Mouse (Mus musculus) midbrain, embryonic 12.5 days (tissue): ENCODE data around the gene 1110065P20Rik. TPM values are rescaled to one million over a fixed set of nuclear protein-coding genes. Genes with fewer than 3 reads are reported as not detected.

ENCODE experiments used
- ATAC-seq: fragments of 200-750 bp; cut with Nextera tagmentation; 2 replicates; pipeline ENCODE4 v1.8.0; 2017; ENCODE audit warnings: low read depth, moderate TSS enrichment, moderate library complexity; ENCODE audit not compliant: low FRiP score
- H3K27ac ChIP-seq: fragments of 300-500 bp; sonication (generic); replicated peaks from 2 replicates; pipeline ENCODE4 v1.5.1; 2016; ENCODE audit warnings: mild to moderate bottlenecking
- H3K27me3 ChIP-seq: fragments of 300-500 bp; sonication (generic); 2 replicates; pipeline ENCODE4 v1.6.1; 2016; ENCODE audit warnings: mild to moderate bottlenecking
- H3K36me3 ChIP-seq: fragments of 300-500 bp; sonication (generic); 2 replicates; pipeline ENCODE4 v1.6.1; 2016
- H3K4me1 ChIP-seq: fragments of 300-500 bp; sonication (generic); 2 replicates; pipeline ENCODE4 v1.6.1; 2016
- H3K4me2 ChIP-seq: fragments of 300-500 bp; sonication (generic); replicated peaks from 2 replicates; pipeline ENCODE4 v1.6.1; 2016; ENCODE audit warnings: mild to moderate bottlenecking, moderate library complexity
- H3K4me3 ChIP-seq: fragments of 300-500 bp; sonication (generic); 2 replicates; pipeline ENCODE4 v1.5.1; 2016; ENCODE audit warnings: mild to moderate bottlenecking
- H3K9ac ChIP-seq: fragments of 300-500 bp; sonication (generic); replicated peaks from 2 replicates; pipeline ENCODE4 v1.6.1; 2016; ENCODE audit warnings: mild to moderate bottlenecking, moderate library complexity
- H3K9me3 ChIP-seq: fragments of 300-500 bp; sonication (generic); 2 replicates; pipeline ENCODE4 v1.6.1; 2016; ENCODE audit warnings: mild to moderate bottlenecking
- WGBS: fragments of 180-500 bp; shearing (Covaris S2); methylation state at CpG from one replicate; pipeline ENCODE4 v1.1.7; 2016; 5-methylcytosine and 5-hydroxymethylcytosine counted together
- polyA plus RNA-seq: library from polyadenylated mRNA; unstranded; fragments of >200 nt; fragmentation: Nextera tagmentation; extraction: Ambion mirVana; gene quantifications from 2 replicates; pipeline ENCODE4 v1.2.1, GENCODE M21; 2016

Gene 1110065P20Rik
- polyA plus RNA-seq, 1 experiment from 2014 or later, result 69.1 TPM

- no peak overlapping the region for H3K4me2 ChIP-seq
- no peak for ATAC-seq
- no peak overlapping the region for H3K9ac ChIP-seq
- no peak overlapping the region for H3K27ac ChIP-seq
- H3K9me3 ChIP-seq, result no peaks in the 10 kb centered on the region
- H3K36me3 ChIP-seq, result no peaks in the 10 kb centered on the region
- 95% methylated on average over 1 of the region's 1 CpGs for WGBS
- H3K27me3 ChIP-seq, result no peaks in the 10 kb centered on the region
- no peaks in the 10 kb centered on the region for H3K4me1 ChIP-seq
- no peak overlapping the region for H3K4me3 ChIP-seq
Measured at GRCm38 (mm10) chr4:124872719-124873118, 21.7 kb upstream of the 1110065P20Rik start.

- 1% methylated on average over 60 of the region's 77 CpGs for WGBS
- H3K9me3 ChIP-seq, result no peaks in the 10 kb centered on the region
Measured at GRCm38 (mm10) chr4:124861283-124862188, 10.5 kb upstream of the 1110065P20Rik start, which contains the start of gene Maneal. Maneal (minus strand) TSS chr4:124862171.

DNA sequence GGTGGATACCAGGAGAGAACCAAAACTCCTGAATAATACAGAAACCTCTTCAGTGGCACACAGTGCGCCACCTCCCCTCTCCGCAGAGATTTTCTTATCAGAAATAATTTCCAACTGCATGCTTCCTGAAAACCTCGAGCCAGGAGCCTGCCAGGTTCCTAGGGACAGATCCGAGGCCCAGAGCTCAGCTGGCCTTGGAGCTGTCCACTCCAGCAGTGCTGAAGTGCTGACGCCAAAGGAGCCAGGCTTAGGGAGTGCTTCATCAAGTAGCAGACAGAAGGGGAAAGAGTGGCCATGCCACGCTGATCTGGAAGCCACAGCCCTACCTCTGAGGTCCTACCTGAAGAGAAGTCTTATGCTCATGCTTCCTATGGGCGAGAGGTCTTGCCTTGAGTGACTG, 9.4 kb upstream of the 1110065P20Rik start:
- H3K9me3 ChIP-seq, result no peaks in the 10 kb centered on the region
- 16% methylated on average over 7 of the region's 7 CpGs for WGBS
- H3K4me1 ChIP-seq, result peaks cover 19% of the 10 kb centered on the region
- no peak for ATAC-seq
- H3K4me3 ChIP-seq, result 0 out of 2 replicates have a peak overlapping the region, but pooled peaks have one; percentile 76
- H3K36me3 ChIP-seq, result peaks cover 38% of the 10 kb centered on the region
- no peak overlapping the region; the same call in 1 of the 2 replicates for H3K9ac ChIP-seq
- peak overlapping the region; percentile 75 for H3K4me2 ChIP-seq
- no peak overlapping the region for H3K27ac ChIP-seq
- H3K27me3 ChIP-seq, result peaks cover 7% of the 10 kb centered on the region; the same call in 1 of the 2 replicates

More at GRCm38 (mm10) chr4:124861283-124862188, 10.5 kb upstream of the 1110065P20Rik start, which contains the start of gene Maneal:
- H3K9ac ChIP-seq, result peak within 1 kb of the TSS; percentile 79
- peaks cover 27% of the 10 kb centered on the region for H3K36me3 ChIP-seq
- peaks cover 19% of the 10 kb centered on the region for H3K4me1 ChIP-seq
- H3K4me3 ChIP-seq, result peak within 1 kb of the TSS; percentile 76
- peak; percentile 55 for ATAC-seq
- H3K27ac ChIP-seq, result peak within 1 kb of the TSS; percentile 74
- peak within 1 kb of the TSS; percentile 75 for H3K4me2 ChIP-seq
- H3K27me3 ChIP-seq, result peaks cover 7% of the 10 kb centered on the region; the same call in 1 of the 2 replicates

GRCm38 (mm10) chr4:124858370-124858769, 7.4 kb upstream of the 1110065P20Rik start:
- Histone ChIP-seq H3K27ac (no peak overlapping the region), H3K27me3 (peaks cover 7% of the 10 kb centered on the region; the same call in 1 of the 2 replicates), H3K4me3 (no peak overlapping the region), H3K9ac (no peak overlapping the region), H3K36me3 (peaks cover 57% of the 10 kb centered on the region), H3K4me1 (peaks cover 19% of the 10 kb centered on the region), H3K9me3 (no peaks in the 10 kb centered on the region), H3K4me2 (no peak overlapping the region)
- WGBS, result 82% methylated on average over 5 of the region's 5 CpGs
- ATAC-seq, result no peak

DNA sequence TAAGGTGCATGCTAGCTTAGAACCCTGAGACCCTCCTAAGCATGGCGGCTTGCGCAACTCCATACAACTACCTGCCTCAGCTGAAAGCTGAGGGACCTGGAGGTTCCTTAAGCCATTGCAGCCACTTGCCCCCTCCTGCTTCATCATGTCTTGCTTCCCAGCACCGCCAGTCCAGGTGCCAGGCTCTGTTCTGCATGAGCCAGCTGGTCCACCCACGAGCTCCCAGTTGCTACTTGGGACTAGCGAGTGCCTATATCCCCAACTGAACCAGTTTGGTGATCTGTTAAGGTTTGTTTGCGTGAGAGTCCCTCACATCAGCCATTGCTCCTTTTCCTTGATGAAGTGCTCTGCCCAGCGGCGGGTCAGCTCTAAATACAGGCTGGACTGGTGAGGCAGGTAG, 5.3 kb upstream of the 1110065P20Rik start:
- Histone ChIP-seq H3K4me3 (no peak overlapping the region), H3K9me3 (no peaks in the 10 kb centered on the region), H3K9ac (no peak overlapping the region), H3K36me3 (peaks cover 59% of the 10 kb centered on the region), H3K4me2 (no peak overlapping the region), H3K27ac (no peak overlapping the region), H3K4me1 (peaks cover 22% of the 10 kb centered on the region), H3K27me3 (no peaks in the 10 kb centered on the region)
- no peak for ATAC-seq
- 95% methylated on average over 8 of the region's 8 CpGs for WGBS

DNA sequence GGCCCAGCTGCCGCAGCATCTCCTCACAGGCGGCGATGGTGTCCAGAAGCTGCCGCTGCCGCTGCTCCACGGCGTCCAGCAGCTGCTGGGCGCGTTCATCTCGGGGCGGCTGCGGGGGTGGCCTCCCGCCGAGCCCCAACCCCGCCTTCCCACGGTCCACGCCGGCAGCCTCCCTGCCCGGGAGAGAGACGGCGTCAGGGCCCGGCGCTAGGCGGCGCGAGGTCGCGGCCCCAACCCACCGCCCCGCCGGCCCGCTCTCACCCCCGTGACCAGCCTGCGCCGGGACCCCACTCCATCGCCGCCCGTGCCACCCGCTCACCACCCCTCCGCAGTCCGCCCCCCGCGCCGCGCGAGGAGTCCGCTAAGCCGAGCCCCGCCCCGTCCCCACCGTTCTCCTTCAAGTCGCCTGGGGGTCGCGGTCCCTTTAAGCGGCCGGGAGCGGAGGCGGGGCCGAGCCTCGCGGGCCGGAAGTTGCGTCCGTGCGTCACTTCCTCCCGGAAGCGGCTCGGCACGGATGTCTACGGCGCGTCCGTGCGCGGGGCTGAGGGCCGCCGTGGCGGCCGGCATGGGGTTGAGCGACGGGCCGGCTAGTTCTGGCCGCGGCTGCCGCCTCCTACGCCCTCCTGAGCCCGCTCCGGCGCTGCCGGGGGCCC, 609 bp downstream of the 1110065P20Rik start, which contains the start of gene Yrdc:
Gene Yrdc (plus strand): TSS at position 419 of the 653 bp plus-strand sequence.
- under 1% methylated on average over 86 of the region's 90 CpGs for WGBS
- no peaks in the 10 kb centered on the region for H3K9me3 ChIP-seq
- H3K4me3 ChIP-seq, result peak within 1 kb of the TSS; percentile 100
- peak within 1 kb of the TSS; percentile 96 for H3K27ac ChIP-seq
- peak within 1 kb of the TSS; percentile 92 for H3K4me2 ChIP-seq
- H3K9ac ChIP-seq, result peak within 1 kb of the TSS; percentile 87
- H3K36me3 ChIP-seq, result peaks cover 20% of the 10 kb centered on the region
- H3K27me3 ChIP-seq, result no peaks in the 10 kb centered on the region
- peak; percentile 93 for ATAC-seq
- peaks cover 27% of the 10 kb centered on the region for H3K4me1 ChIP-seq

DNA sequence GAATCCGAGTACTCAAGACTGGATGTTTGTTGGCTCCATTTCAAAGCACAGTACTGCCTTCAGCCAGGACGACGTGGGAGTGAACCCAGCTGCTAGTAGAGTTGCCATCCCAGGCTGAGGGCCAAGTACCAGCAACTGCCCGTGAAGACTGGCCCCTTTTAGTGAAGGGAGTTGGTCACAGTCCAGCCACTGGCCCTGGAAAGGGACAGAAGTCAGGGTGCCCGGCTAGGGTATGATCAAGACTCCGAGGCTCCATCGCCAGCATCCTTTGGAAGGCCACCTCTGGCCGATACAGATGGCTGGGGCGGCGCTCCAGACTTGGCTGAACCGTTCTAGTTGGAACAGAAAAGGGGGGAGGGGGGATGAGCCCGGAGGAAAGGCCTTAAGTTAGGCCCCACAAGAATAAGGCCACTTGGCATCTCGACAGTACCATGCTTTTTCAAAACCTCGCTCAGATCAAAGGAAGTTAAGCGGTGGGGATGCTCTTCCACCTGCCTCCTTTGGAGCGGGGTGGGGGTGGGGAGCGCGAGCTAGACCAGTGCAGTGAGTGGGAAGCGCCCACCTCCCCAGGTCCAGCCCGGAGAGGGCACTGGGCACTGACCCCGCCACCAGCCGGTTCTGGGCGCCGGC, 1.2 kb downstream of the 1110065P20Rik start:
- Histone ChIP-seq H3K4me2 (peak overlapping the region; percentile 92), H3K4me1 (peaks cover 27% of the 10 kb centered on the region), H3K27me3 (no peaks in the 10 kb centered on the region), H3K4me3 (peak overlapping the region; percentile 100), H3K27ac (peak overlapping the region; percentile 96), H3K9me3 (no peaks in the 10 kb centered on the region), H3K9ac (peak overlapping the region; percentile 87), H3K36me3 (peaks cover 22% of the 10 kb centered on the region)
- ATAC-seq, result peak; percentile 57
- 2% methylated on average over 24 of the region's 24 CpGs for WGBS

GRCm38 (mm10) chr4:124847573-124847972, 3.4 kb downstream of the 1110065P20Rik start:
- no peak overlapping the region for H3K4me2 ChIP-seq
- WGBS, result 5% methylated on average over 8 of the region's 8 CpGs
- peaks cover 27% of the 10 kb centered on the region for H3K4me1 ChIP-seq
- no peaks in the 10 kb centered on the region for H3K9me3 ChIP-seq
- no peaks in the 10 kb centered on the region for H3K27me3 ChIP-seq
- no peak overlapping the region for H3K4me3 ChIP-seq
- no peak for ATAC-seq
- peaks cover 22% of the 10 kb centered on the region for H3K36me3 ChIP-seq
- H3K9ac ChIP-seq, result no peak overlapping the region; the same call in 1 of the 2 replicates
- H3K27ac ChIP-seq, result 0 out of 2 replicates have a peak overlapping the region, but pooled peaks have one; percentile 7

DNA sequence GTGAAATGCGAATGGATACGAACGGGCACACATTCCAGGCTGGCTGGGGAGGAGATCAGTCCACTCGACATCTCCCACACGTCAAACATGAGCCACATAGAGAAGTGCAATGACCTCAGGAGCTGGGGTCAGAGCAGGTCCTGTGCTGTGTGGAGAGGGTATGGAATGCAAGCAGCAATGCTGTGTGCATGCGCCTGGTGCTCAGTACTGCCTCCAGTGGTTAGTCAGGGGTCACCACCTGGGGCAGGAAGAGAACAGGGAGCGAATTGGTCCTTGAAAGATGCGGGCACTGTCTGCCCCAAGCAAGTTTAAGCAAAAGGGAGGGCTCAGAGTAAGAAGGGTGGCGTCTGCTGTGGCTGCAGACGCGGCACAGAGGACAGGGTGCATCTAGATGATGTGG, 7.5 kb downstream of the 1110065P20Rik start:
- WGBS, result 59% methylated on average over 11 of the region's 11 CpGs
- peaks cover 58% of the 10 kb centered on the region for H3K36me3 ChIP-seq
- H3K9ac ChIP-seq, result no peak overlapping the region
- ATAC-seq, result no peak
- H3K27me3 ChIP-seq, result no peaks in the 10 kb centered on the region
- H3K4me1 ChIP-seq, result peaks cover 8% of the 10 kb centered on the region; the same call in 1 of the 2 replicates
- H3K4me3 ChIP-seq, result no peak overlapping the region
- no peak overlapping the region for H3K4me2 ChIP-seq
- no peak overlapping the region for H3K27ac ChIP-seq
- no peaks in the 10 kb centered on the region for H3K9me3 ChIP-seq

DNA sequence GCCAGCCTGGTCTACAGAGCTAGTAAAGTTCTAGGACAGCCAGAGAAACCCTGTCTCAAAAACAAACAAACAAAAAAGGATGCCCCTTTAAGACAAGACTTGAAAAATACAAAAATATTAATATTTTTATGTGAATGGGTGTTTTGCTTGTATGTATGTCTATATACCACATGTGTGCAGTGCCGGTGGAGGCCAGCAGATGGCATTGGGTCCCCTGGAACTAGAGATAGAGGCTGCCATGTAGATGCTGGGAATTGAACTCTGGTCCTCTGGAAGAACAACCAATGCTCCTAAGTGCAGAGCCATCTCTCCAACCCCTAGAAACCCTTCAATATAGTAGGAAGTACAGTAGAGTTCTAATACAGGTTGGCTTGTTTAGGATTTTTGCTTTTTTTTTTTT, 10.0 kb downstream of the 1110065P20Rik start:
- no peak for ATAC-seq
- Histone ChIP-seq H3K9ac (no peak overlapping the region), H3K4me2 (no peak overlapping the region), H3K9me3 (no peaks in the 10 kb centered on the region), H3K27me3 (no peaks in the 10 kb centered on the region), H3K4me1 (no peaks in the 10 kb centered on the region), H3K36me3 (peaks cover 71% of the 10 kb centered on the region), H3K4me3 (no peak overlapping the region), H3K27ac (no peak overlapping the region)
- 100% methylated on average over 1 of the region's 1 CpGs for WGBS

DNA sequence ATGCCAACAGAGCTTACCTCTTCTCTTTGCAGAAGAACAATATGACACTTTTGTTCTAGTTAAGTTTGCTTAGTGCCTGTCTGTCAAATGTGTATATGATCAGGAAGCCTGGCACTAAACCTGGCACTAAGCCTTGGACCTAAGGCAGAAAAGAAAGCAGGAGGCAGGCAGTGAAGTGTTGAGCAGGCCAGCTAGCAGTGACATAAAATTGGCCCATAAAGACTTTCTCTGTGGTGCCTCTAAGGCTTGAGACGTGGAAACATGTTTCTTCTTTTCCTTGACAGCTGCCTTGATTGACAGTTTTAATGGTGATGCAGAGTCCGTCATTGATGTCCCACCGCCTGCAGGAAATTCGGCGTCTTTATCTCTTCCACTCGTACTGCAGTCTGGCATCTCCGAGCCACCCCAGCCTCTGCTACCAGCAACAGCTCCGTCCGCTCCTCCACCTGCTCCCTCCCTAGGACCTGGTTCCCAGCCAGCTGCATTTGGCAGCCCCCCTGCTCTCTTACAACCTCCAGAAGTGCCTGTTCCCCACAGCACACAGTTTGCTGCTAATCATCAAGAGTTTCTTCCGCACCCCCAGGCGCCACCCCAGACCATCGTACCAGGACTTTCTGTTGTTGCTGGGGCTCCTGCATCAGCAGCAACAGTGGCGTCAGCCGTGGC, 12.8 kb downstream of the 1110065P20Rik start:
- ATAC-seq, result no peak
- peaks cover 70% of the 10 kb centered on the region for H3K36me3 ChIP-seq
- no peaks in the 10 kb centered on the region for H3K27me3 ChIP-seq
- no peaks in the 10 kb centered on the region for H3K4me1 ChIP-seq
- no peaks in the 10 kb centered on the region for H3K9me3 ChIP-seq
- no peak overlapping the region for H3K9ac ChIP-seq
- no peak overlapping the region for H3K4me2 ChIP-seq
- no peak overlapping the region for H3K27ac ChIP-seq
- no peak overlapping the region for H3K4me3 ChIP-seq
- WGBS, result 88% methylated on average over 14 of the region's 14 CpGs
